Mouse (Mus musculus) heart, postnatal 10 days (tissue): Measurements from ENCODE around the gene Lrrc28. TPM values are rescaled to one million over a fixed set of nuclear protein-coding genes. Genes with fewer than 3 reads are reported as not detected.
"Not testable (repeated sequence)": the region's sequence is repeated elsewhere in the genome, so short reads cannot be mapped to it uniquely, and the experiment has no call there.

Experiments used
- DNase-seq, 2 experiments: peaks; one replicate each; pipeline ENCODE4 v3.0.0; 2021
- intact Hi-C: fragments of 180-260 bp; cut with DNase I; formaldehyde crosslinking; loops from one replicate; pipeline ENCODE4 v1.15.1; 2025
- total RNA-seq, 2 experiments: library from RNA; stranded (reverse); gene quantifications; 2 replicates each; pipeline ENCODE4 v1.2.3; 2021

Lrrc28 gene
- total RNA-seq, 2 experiments from 2014 or later, result 19.4 to 20.3 TPM

DNA sequence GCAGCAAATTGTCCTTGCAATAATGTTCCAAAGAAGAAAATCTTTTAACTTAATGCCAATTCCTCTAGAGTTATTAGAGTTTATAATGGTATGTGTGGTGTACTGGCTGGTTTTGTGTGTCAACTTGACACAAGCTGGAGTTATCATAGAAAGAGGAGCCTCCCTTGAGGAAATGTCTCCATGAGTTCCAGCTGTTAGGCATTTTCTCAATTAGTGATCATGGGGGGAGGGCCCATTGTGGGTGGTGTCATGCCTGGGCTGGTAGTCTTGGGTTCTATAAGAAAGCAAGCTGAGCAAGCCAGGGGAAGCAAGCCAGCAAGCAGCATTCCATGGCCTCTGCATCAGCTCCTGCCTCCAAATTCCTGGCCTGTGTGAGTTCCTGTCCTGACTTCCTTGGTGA is 100.5 kb downstream of the Lrrc28 start:
- DNase-seq, result no peak
- intact Hi-C loops, result no loop called here

DNA sequence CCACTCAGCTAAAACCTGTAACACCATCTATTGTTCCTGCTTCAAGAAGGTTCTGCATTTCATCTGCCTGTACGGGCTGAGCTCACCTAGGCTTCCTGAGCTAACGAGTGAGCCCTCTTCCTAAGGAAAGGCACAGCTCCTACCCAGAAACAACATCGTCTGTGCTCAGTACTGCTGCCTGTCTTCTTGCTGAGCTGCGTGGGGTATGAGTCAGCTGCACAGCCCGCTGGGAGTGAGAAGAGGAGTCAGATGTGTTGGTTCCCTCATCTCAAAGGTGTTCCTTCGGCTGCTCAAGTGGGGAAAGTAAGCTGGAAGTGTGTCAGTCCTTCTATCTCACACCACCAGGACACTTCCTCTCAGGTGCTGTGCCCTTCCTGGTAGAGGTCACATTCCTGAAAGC is 101.4 kb downstream of the Lrrc28 start:
- intact Hi-C loops, result no loop called here
- no peak for DNase-seq

DNA sequence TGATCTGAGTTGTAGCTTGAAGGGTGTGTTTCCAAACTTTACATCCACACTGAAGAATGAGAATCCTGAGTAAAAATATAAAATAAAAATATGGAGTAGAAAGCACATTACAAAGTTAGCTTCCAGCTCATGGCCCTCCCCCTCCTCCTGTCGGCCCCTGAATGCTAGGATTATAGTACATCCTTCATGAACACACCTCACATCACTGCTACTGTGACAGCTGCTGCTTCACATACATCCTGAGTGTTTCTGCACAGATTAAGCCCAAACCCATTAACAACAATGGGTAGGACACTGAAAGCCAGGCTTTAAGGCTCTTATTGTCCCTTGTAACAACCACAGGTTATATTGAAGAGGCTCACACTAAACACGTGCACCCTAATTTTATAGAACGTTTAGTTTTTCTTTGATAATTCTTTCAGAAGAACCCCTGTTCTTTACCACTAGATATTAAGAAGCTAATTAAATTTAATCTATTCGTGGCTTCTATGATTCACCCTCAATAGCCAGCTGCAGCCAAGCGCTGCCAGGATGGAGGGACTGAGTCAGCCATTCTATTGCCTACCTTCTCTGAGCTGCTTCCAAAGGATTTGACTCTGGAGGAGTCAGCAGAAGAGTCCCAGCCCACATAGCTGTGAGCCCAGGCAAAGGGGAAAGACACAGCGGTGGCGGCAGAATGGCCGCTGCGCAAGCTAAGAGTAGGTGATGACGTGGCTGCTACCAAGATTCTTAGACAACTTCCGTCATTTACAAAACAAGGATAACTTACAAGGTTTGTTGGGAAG is 108.3 kb downstream of the Lrrc28 start:
- intact Hi-C loops, result no loop called here

GRCm38 (mm10) chr7:67535941-67536340 is 109.1 kb downstream of the Lrrc28 start:
- intact Hi-C loops, result no loop called here
- no peak for DNase-seq

More for the DNA sequence above, 108.3 kb downstream of the Lrrc28 start:
- DNase-seq, result no peak

DNA sequence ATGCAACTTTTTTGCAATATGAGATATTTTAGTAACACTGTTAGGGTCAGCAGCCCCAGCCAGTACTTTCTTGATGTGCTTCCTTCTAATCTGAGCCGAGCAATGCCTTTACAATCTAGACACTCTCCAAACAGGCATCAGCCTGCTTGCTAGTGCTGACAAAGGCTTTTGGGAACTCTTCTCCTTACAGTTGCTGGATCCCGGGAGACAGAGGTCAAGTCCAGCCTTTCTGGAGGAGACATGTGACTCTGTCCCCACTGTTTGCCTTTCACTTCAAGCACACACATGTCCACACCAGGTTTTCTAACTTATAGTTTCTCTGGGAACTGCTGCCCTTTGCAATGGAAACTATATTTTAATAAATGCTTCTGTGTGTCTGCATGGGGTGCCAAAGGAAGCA is 114.1 kb downstream of the Lrrc28 start:
- intact Hi-C loops, result no loop called here
- no peak for DNase-seq

GRCm38 (mm10) chr7:67529381-67529780 is 115.7 kb downstream of the Lrrc28 start:
- intact Hi-C loops, result no loop called here
- DNase-seq, result no peak

DNA sequence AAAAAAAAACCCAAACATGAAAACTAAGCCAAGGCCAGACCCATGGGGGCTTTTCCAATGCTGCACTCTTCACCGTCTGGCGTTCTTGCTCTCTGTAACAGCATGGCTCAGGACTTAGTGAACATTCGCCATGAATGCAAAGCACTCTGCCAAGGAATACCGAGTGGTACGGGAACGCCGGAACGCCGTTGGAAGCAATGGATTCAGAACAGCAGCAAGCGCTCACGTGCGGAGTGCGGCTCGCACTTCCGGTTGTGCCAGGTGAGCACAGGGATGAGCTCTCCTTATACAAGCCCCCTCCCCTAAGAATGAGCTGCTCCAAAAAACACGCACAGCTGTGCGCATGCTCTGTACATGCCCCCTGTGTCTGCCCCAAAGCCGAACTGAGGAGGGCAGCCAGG is 116.2 kb downstream of the Lrrc28 start:
- intact Hi-C loops, result no loop called here
- no peak for DNase-seq

DNA sequence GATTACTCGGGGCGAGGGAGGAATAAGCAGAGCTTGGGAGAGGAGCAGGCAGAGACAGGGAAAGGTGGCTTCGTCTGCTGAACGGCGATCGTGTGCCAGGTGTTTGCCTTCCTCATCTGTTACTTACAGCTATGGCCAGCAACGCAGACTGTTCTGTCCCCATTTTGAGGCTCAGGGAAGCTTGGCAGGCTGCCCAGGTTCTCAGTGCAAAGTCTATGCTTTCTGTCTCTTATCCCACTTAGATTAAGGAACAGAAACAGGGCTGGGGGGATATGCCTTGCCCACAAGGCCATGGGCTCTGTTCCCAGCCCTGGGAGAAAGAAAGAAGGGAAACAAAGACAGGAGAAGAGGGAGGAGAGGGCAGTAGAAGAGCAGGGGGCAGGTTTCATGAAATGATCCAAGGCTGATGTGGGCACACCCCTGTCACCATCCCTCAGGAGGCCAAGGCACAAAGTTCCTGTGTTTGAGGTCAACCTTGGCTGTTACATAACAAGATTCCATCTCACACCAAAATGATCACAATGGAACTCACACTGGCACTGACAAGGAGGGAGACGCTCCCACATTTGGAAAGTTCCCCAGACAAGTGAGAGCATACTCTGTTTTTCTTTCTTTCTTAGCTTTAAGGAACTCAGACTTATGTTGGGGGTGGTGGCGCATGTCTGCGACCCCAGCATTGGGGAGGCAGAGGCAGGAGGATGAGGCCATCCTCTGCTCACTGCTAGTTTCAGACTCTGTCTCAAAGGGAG is 116.8 kb downstream of the Lrrc28 start:
- intact Hi-C loops, result no loop called here
- peak; percentile 45 to 51 for DNase-seq

DNA sequence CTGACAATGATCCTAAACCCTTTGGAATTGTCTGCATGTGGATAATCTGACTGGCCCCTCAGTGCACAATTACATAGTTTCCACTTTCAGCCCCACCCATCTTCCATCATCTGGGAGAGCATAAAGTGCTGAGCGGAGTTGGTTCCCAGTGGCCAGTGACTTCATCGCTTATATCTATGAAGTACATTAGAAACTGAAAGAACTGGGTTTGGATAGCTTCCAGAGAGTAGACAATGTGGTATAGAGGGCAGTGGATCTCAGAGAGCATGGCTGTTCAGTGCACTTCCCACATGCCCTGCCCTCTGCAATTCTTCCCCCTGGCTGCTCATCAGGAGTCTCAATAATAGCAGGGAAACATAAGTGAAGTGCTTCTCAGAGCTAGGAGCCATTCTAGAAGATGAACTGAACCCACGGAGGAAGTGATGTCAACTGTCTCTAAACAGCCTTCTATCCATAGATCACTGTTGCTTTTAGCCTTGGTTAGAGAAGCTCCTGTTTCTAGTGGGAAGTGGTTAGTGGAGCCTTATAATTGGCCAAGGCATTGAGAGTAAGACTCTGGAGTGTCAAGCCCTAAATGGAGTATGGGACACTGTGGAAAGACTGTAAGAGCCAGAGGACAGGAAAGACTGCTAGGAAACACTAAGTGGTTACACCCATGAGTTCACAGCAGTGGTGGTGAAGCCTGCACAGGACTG is 119.0 kb downstream of the Lrrc28 start:
- no peak for DNase-seq
- intact Hi-C loops, result no loop called here

DNA sequence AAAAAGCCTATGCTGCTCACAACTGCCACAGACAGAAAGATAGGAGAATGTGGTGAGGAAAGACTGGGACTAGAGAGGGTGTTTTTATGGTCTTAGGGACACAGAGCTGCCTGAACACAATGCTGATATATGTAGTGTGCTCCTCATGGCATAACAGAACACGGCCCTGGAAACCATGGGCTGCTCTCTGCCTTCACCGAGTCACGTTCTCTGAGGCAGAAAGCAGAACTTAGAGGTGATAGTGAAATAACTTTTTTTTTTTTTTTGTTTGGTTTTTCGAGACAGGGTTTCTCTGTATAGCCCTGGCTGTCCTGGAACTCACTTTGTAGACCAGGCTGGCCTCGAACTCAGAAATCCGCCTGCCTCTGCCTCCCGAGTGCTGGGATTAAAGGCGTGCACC is 121.0 kb downstream of the Lrrc28 start:
- intact Hi-C loops, DNase-seq: not testable (repeated sequence)

- DNase-seq, result no peak
- intact Hi-C loops, result no loop called here
These were observed 121.7 kb downstream of the Lrrc28 start for GRCm38 (mm10) chr7:67523400-67523799.

DNA sequence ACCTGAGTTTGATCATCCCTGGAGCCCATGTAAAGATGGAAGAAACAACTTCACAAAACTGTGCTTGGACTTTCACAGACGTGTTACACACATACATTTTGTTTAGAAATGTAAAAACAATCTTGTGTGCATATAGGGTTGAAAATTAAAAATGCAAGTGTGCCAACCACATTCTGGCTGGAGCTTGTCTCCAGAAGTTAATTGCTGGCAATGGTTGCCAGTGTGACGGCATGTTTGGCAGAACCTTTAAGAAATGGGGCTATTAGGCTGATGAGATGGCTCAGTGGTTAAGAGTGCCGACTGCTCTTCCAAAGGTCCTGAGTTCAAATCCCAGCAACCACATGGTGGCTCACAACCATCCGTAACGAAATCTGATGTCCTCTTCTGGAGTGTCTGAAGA is 123.3 kb downstream of the Lrrc28 start:
- DNase-seq, result not testable (repeated sequence)
- intact Hi-C loops, result loop anchor here (2.0 kb wide), 1 partner anchor 149 kb away; the partner anchor contains the start of gene Mef2a

DNA sequence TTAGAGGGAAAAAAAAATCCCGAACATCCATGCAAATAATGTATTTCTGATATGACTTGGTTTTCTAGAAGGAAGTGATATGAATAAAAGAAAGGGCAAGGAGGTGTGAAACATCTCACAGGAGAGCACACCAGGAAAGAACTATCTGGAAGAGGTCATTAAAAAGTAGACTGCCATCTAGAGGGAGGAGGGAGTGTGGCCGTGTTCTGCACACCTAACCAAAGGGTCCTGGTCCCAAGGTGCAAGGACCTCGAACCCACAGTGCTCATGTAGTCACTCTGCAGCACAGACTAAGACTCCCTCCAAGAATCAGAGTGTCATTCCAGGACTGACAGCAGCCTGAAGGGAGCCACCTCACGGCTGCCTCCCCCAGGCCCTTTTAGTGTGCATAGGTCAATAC is 124.1 kb downstream of the Lrrc28 start:
- peak in 1 of 2 experiments; percentile 31 for DNase-seq
- intact Hi-C loops, result loop anchor here (2.0 kb wide), 1 partner anchor 148 kb away; the partner anchor contains the start of gene Mef2a

DNA sequence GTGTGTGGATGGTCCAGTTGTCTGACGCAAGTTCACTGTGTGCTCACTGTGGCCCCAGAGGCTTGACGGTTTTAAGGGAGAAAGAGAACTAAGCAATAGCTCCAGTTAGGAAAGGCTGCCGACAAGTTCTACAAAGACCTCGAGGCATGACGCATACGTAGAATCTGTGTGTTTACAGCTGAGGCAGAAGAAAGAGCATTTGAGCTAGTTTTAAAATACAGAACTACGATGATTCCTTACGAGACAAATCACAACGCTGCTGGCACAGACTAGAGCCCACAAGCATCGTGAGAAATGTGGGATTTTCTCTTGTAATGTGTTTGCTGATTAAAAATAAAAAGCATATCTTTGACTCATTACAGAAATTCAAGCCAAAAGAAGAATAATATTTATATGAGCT is 125.1 kb downstream of the Lrrc28 start:
- intact Hi-C loops, result loop anchor here (2.0 kb wide), 1 partner anchor 147 kb away; the partner anchor contains the start of gene Mef2a
- no peak for DNase-seq

DNA sequence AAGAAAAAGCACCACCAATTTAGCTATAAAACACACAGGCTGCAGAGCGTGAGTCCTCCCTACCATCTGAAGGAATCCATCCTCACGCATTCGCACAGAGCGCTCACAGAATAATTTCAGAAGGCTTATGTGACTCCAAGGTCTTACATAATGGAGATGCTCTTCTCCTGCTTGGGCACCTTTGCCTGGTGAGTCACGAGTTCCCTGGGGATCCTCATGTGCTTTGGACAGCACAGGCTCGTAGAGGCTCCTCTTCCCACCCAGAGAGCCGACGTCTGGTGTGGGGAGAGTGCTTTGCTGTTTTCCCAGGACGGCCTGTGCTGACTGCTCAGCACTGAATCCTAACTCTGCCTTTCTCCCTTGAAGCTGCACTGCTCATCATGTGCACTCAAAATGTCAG is 129.4 kb downstream of the Lrrc28 start:
- no peak for DNase-seq
- intact Hi-C loops, result no loop called here

GRCm38 (mm10) chr7:67514893-67515292 is 130.2 kb downstream of the Lrrc28 start:
- intact Hi-C loops, result no loop called here
- DNase-seq, result peak; percentile 76 to 86

- intact Hi-C loops, result no loop called here
- DNase-seq, result peak; percentile 54 to 61
These were observed 130.7 kb downstream of the Lrrc28 start for GRCm38 (mm10) chr7:67514380-67514779.

DNA sequence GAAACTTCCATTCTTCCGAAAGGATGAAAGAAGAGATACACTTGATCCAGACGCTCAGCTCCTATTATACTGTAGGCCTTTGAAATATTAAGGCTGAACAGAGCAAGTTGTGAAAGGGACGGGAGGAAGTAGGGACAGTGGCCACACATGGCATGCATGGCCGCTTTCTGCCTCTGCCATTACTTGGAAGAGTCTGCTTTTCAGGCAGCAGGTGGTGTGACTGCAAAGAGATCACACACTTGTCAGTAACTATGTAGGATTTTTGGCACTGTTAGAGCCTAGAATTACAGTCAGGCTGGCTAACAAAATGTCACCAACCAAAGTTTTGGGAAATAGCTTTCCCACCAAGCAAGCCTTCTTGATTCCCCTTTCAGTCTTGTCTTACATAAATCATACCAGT is 131.4 kb downstream of the Lrrc28 start:
- intact Hi-C loops, result no loop called here
- no peak for DNase-seq

- no peak for DNase-seq
- intact Hi-C loops, result no loop called here
These were observed 133.5 kb downstream of the Lrrc28 start for GRCm38 (mm10) chr7:67511606-67512005.

DNA sequence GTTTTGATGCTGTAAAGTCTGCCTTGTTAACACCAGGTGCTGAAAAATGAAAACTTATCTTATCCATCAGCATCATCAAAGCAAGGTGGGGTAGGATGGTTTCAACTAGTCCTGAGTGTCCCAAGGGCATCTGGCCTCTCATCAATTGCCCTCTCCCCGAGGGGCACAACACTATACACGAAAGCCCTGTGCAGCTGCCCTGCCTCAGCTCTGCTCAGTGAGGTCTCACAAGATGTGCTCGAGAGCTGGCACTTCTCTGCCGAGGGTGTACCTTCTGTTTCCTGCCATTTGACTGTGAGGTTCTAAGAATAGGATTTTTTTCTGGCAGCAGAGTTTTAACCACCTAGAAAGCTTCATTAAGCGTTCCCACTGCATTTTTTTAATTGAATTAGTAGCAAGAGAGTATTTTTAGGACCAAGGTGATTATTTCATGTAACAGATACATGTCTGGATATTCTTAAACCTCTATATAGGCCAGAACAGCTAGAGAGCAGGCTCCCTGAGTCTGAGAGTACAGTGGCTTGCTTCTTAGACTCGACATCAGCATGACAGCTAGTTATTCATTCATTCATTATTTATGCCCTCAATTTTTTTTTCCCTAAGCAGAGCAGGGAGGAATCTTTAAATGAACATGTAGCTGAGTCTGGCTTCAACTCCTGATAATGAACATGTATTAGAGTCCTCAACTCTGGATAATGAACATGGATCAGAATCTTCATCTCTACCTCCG is 141.6 kb downstream of the Lrrc28 start:
- DNase-seq, result peak in 1 of 2 experiments; percentile 43
- intact Hi-C loops, result no loop called here

GRCm38 (mm10) chr7:67502631-67503030 is 142.4 kb downstream of the Lrrc28 start:
- intact Hi-C loops, result no loop called here

More at GRCm38 (mm10) chr7:67502631-67503030, 142.4 kb downstream of the Lrrc28 start:
- DNase-seq, result no peak
